8 mouse cellular contexts compared by ENCODE assay signal in the genomic region with DNA sequence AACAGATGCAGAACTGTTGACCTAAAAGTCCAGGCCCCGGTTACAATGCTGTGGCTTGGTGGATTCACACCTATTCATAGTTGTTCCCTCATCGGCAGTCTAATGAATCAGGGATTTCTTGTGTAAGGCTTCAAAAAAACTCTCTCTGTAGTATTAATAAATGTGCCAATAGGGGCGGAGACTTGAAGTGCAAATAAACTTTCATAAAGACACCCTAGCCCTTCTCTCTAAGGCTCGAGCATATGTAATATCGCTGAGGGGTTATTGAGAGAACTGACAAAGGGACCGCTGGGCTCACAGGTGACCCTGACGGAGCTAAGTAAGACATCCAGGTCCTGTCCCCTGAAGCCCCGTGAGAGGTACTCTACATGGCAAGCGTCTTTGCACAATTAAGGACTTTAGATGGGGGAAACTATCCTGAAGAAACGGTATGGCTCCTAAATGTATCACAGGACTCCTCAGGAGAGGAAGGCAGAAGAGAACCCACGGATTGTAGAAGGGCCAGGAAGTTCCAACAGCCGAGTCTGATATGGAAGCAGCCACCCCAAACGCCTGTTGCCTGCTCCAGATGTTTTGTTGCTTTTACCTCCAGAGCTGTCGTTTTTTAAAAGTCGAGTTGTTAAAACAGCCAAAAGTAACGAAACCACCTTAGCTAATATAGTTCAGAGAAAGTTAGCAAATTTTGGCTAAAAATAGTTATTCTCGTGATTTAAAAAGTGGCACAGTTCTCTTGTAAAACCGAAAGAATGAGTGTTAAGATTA. TPM values are rescaled to one million over a fixed set of nuclear protein-coding genes. Genes with fewer than 3 reads are reported as not detected.
DNase-seq lines count a peak whose midpoint lies in the region; ATAC-seq and TF ChIP-seq lines count a peak whose summit lies in the region.

No protein-coding gene starts in this region.

- peak overlapping the region; percentile 86 for H3K9ac ChIP-seq in heart, embryonic 13.5 days
- H3K9ac ChIP-seq in hindbrain, postnatal 0 days (replicated peaks; ENCODE audit: low read length): peak overlapping the region; percentile 61
- H3K9ac ChIP-seq in midbrain, embryonic 13.5 days (replicated peaks): no peak overlapping the region

- H3K4me3 ChIP-seq in heart, embryonic 13.5 days: peak overlapping the region; percentile 77
- peak overlapping the region; percentile 84 for H3K4me3 ChIP-seq in brown adipose tissue, adult 24 weeks (ENCODE audit: insufficient read depth, low read depth, low read length)
- H3K4me3 ChIP-seq in hindbrain, postnatal 0 days (ENCODE audit: low read length): peak overlapping the region; percentile 55
- H3K4me3 ChIP-seq in midbrain, embryonic 13.5 days (replicated peaks): peak overlapping the region; percentile 67

- no peak for TF ChIP-seq CTCF in hindbrain, postnatal 0 days (IDR thresholded peaks at IDR 0.05; ENCODE audit: low read depth)

- ATAC-seq in heart, embryonic 13.5 days (ENCODE audit: extremely low read depth, insufficient number of reproducible peaks, low FRiP score, low TSS enrichment): no peak
- no peak for ATAC-seq in hindbrain, postnatal 0 days
- no peak for ATAC-seq in midbrain, embryonic 13.5 days
- ATAC-seq in frontal cortex, adult (ENCODE audit: low TSS enrichment): no peak

- H3K36me3 ChIP-seq in heart, embryonic 13.5 days: peaks cover 15% of the 10 kb centered on the region
- no peaks in the 10 kb centered on the region; the same call in 1 of the 2 replicates for H3K36me3 ChIP-seq in hindbrain, postnatal 0 days (ENCODE audit: insufficient read depth, low read length)
- no peaks in the 10 kb centered on the region for H3K36me3 ChIP-seq in midbrain, embryonic 13.5 days

- no peaks in the 10 kb centered on the region for H3K9me3 ChIP-seq in heart, embryonic 13.5 days
- H3K9me3 ChIP-seq in hindbrain, postnatal 0 days (ENCODE audit: low read length): no peaks in the 10 kb centered on the region
- H3K9me3 ChIP-seq in midbrain, embryonic 13.5 days: no peaks in the 10 kb centered on the region

- H3K4me2 ChIP-seq in heart, embryonic 13.5 days: peak overlapping the region; percentile 83
- H3K4me2 ChIP-seq in hindbrain, postnatal 0 days (ENCODE audit: low read depth, low read length): peak overlapping the region; percentile 79
- H3K4me2 ChIP-seq in midbrain, embryonic 13.5 days (replicated peaks): peak overlapping the region; percentile 75

- DNase-seq in heart, adult 9 months (ENCODE audit: low spot score in 2 of 2): no peak
- no peak for DNase-seq in hindbrain, postnatal 0 days (ENCODE audit: low spot score)
- no peak for DNase-seq in adrenal gland, adult 18-20 months (ENCODE audit: low spot score in 2 of 2)
- no peak for DNase-seq in adrenal gland, adult 2 months

- WGBS in heart, embryonic 13.5 days: 43% methylated on average over 18 of the region's 18 CpGs
- 53% methylated on average over 18 of the region's 18 CpGs for WGBS in hindbrain, postnatal 0 days
- 58% methylated on average over 18 of the region's 18 CpGs for WGBS in midbrain, embryonic 13.5 days

- H3K4me1 ChIP-seq in heart, embryonic 13.5 days: peaks cover 18% of the 10 kb centered on the region; the same call in 1 of the 2 replicates
- no peaks in the 10 kb centered on the region for H3K4me1 ChIP-seq in brown adipose tissue, adult 24 weeks (ENCODE audit: control insufficient read depth, insufficient read depth, insufficient read length, low read length)
- H3K4me1 ChIP-seq in hindbrain, postnatal 0 days (ENCODE audit: insufficient read depth, low read length): no peaks in the 10 kb centered on the region
- H3K4me1 ChIP-seq in midbrain, embryonic 13.5 days (replicated peaks): peaks cover 10% of the 10 kb centered on the region; the same call in 1 of the 2 replicates

- peak overlapping the region; percentile 85 for H3K27ac ChIP-seq in heart, embryonic 13.5 days (replicated peaks)
- H3K27ac ChIP-seq in brown adipose tissue, adult 24 weeks (replicated peaks; ENCODE audit: low read depth, low read length): no peak overlapping the region
- 0 out of 2 replicates have a peak overlapping the region, but pooled peaks have one; percentile 79 for H3K27ac ChIP-seq in hindbrain, postnatal 0 days
- no peak overlapping the region for H3K27ac ChIP-seq in midbrain, embryonic 13.5 days

- H3K27me3 ChIP-seq in heart, embryonic 13.5 days (replicated peaks): no peaks in the 10 kb centered on the region
- H3K27me3 ChIP-seq in hindbrain, postnatal 0 days (ENCODE audit: insufficient read depth, low read length): no peaks in the 10 kb centered on the region
- H3K27me3 ChIP-seq in midbrain, embryonic 13.5 days: 0 out of 2 replicates have a peak, but pooled peaks cover 4% of the 10 kb centered on the region

RNA-seq across cellular contexts. Expression of a gene that starts 1.0 kb away (rescaled TPM):
- polyA plus RNA-seq in heart, embryonic 13.5 days (2015; fragmentation: Nextera tagmentation; extraction: Ambion mirVana): 1.7 and 2.0 TPM in 2 replicates
- 2.4 and 9.8 TPM in 2 replicates for polyA plus RNA-seq in brown adipose tissue, adult 24 weeks (2012; ENCODE audit: insufficient read depth, insufficient read length, missing spikeins)
- 0.68 and 0.73 TPM in 2 replicates for total RNA-seq in hindbrain, postnatal 0 days (2014; rRNA removed)
- 3.4 and 3.7 TPM in 2 replicates for polyA plus RNA-seq in hindbrain, postnatal 0 days (2015; fragmentation: Nextera tagmentation; extraction: Ambion mirVana)
- 1.8 and 2.1 TPM in 2 replicates for polyA plus RNA-seq in midbrain, embryonic 13.5 days (2015; fragmentation: Nextera tagmentation; extraction: Ambion mirVana)
- total RNA-seq in adrenal gland, adult 18-20 months (2021): 1 to 10 TPM; 3.7 to 4.9 TPM
- 1 to 10 TPM; 1.8 to 4.2 TPM for total RNA-seq in adrenal gland, adult 2 months (2021)
- 10.2 and 11.3 TPM in 2 replicates for polyA plus RNA-seq in adrenal gland, adult 2 months (2012; rRNA removed)

Comparison
In these comparisons a context has a peak if more than half of its experiments do, and no peak if none do; other contexts are left out.
1. H3K27ac ChIP-seq: peak in heart, embryonic 13.5 days (single experiment) and hindbrain, postnatal 0 days (single experiment); none in brown adipose tissue, adult 24 weeks (single experiment) and midbrain, embryonic 13.5 days (single experiment).
2. Peak in every context shown above with its lines, with median percentiles within 50 percentile points of each other: H3K4me2 ChIP-seq and H3K4me3 ChIP-seq.